Mouse (Mus musculus): ENCODE data around the gene Fcrla. TPM values are rescaled to one million over a fixed set of nuclear protein-coding genes. Genes with fewer than 3 reads are reported as not detected.
"Not testable (repeated sequence)": the region's sequence is repeated elsewhere in the genome, so short reads cannot be mapped to it uniquely, and the experiment has no call there.

Gene Fcrla
- total RNA-seq (2018; cell fraction: chromatin; rRNA removed): 1 to 10 TPM in 5 of 26 experiments, under 1 TPM in 4, not detected in 17; 0.58 to 2.7 (median 1.1) TPM
- 1 to 10 TPM in 2 of 26 experiments, under 1 TPM in 17, not detected in 7; 0.11 to 1.1 (median 0.52) TPM for total RNA-seq (2018; cell fraction: cytosol; rRNA removed)
- total RNA-seq (2018; cell fraction: nucleus; rRNA removed): 1 to 10 TPM in 6 of 26 experiments, under 1 TPM in 7, not detected in 13; 0.46 to 4.4 (median 1.00) TPM
- 0.26 to 0.79 TPM (median 0.56 TPM) in 3 replicates for polyA plus RNA-seq (2018)

- no peaks in the 10 kb centered on the region for H3K79me2 ChIP-seq (ENCODE audit: inconsistent target)
- no peak within 1 kb of the TSS for H3K27ac ChIP-seq
- H3K36me3 ChIP-seq (ENCODE audit: inconsistent target): no peaks in the 10 kb centered on the region
- no peak within 1 kb of the TSS for H3K4me3 ChIP-seq (ENCODE audit: inconsistent target)
- WGBS (ENCODE audit: missing documents): 93% methylated on average over 3 of the region's 3 CpGs
Observed at GRCm38 (mm10) chr1:170927378-170927777, at the start of gene Fcrla. Gene Fcrla (minus strand): TSS chr1:170927583.

- H3K4me3 ChIP-seq (ENCODE audit: inconsistent target): peak within 1 kb of the TSS; percentile 56
- whole genome bisulfite sequencing (ENCODE audit: missing documents): 90% methylated on average over 5 of the region's 5 CpGs
- peaks cover 45% of the 10 kb centered on the region for H3K79me2 ChIP-seq (ENCODE audit: inconsistent target)
- H3K36me3 ChIP-seq (ENCODE audit: inconsistent target): peaks cover 4% of the 10 kb centered on the region; the same call in 1 of the 2 replicates
- H3K27ac ChIP-seq: peak within 1 kb of the TSS; percentile 82
Observed at GRCm38 (mm10) chr1:170976447-170976846, 49.1 kb upstream of the Fcrla start, which contains the start of gene Fcgr2b. Gene Fcgr2b (minus strand): TSS chr1:170976547.

- WGBS (ENCODE audit: missing documents): 0% methylated on average over 7 of the region's 7 CpGs
- peak overlapping the region; percentile 56 for H3K4me3 ChIP-seq (ENCODE audit: inconsistent target)
Observed at GRCm38 (mm10) chr1:170975751-170976161, 48.4 kb upstream of the Fcrla start.

GRCm38 (mm10) chr1:170975350-170975749, 48.0 kb upstream of the Fcrla start:
- H3K79me2 ChIP-seq (ENCODE audit: inconsistent target): peaks cover 52% of the 10 kb centered on the region
- peak overlapping the region; percentile 82 for H3K27ac ChIP-seq
- 25% methylated on average over 2 of the region's 2 CpGs for WGBS (ENCODE audit: missing documents)
- H3K36me3 ChIP-seq (ENCODE audit: inconsistent target): not testable (repeated sequence)
- peak overlapping the region; percentile 56 for H3K4me3 ChIP-seq (ENCODE audit: inconsistent target)

More at GRCm38 (mm10) chr1:170975751-170976161, 48.4 kb upstream of the Fcrla start:
- Histone ChIP-seq H3K27ac (peak overlapping the region; percentile 82), H3K79me2 (ENCODE audit: inconsistent target) (peaks cover 51% of the 10 kb centered on the region), H3K36me3 (ENCODE audit: inconsistent target) (peaks cover 9% of the 10 kb centered on the region; the same call in 1 of the 2 replicates)

- 90% methylated on average over 2 of the region's 2 CpGs for WGBS (ENCODE audit: missing documents)
Observed at GRCm38 (mm10) chr1:170974736-170975135, 47.4 kb upstream of the Fcrla start.

GRCm38 (mm10) chr1:170974171-170974570, 46.8 kb upstream of the Fcrla start:
- Histone ChIP-seq H3K4me3 (ENCODE audit: inconsistent target) (peak overlapping the region; percentile 56), H3K79me2 (ENCODE audit: inconsistent target) (peaks cover 64% of the 10 kb centered on the region), H3K36me3 (ENCODE audit: inconsistent target) (peaks cover 19% of the 10 kb centered on the region), H3K27ac (peak overlapping the region; percentile 82)
- 73% methylated on average over 8 of the region's 8 CpGs for WGBS (ENCODE audit: missing documents)

More at GRCm38 (mm10) chr1:170974736-170975135, 47.4 kb upstream of the Fcrla start:
- peak overlapping the region; percentile 82 for H3K27ac ChIP-seq
- H3K36me3 ChIP-seq (ENCODE audit: inconsistent target): peaks cover 14% of the 10 kb centered on the region; the same call in 1 of the 2 replicates
- peak overlapping the region; percentile 56 for H3K4me3 ChIP-seq (ENCODE audit: inconsistent target)
- H3K79me2 ChIP-seq (ENCODE audit: inconsistent target): peaks cover 58% of the 10 kb centered on the region

- Histone ChIP-seq H3K4me3 (ENCODE audit: inconsistent target) (peak overlapping the region; percentile 56; the same call in 1 of the 2 replicates), H3K27ac (peak overlapping the region; percentile 82; the same call in 1 of the 2 replicates), H3K79me2 (ENCODE audit: inconsistent target) (peaks cover 70% of the 10 kb centered on the region), H3K36me3 (ENCODE audit: inconsistent target) (peaks cover 32% of the 10 kb centered on the region)
- 23% methylated on average over 4 of the region's 4 CpGs for WGBS (ENCODE audit: missing documents)
Observed at GRCm38 (mm10) chr1:170972936-170973335, 45.6 kb upstream of the Fcrla start.

GRCm38 (mm10) chr1:170972494-170972893, 45.1 kb upstream of the Fcrla start:
- 93% methylated on average over 6 of the region's 6 CpGs for WGBS (ENCODE audit: missing documents)
- H3K4me3 ChIP-seq (ENCODE audit: inconsistent target): peak overlapping the region; percentile 56; the same call in 1 of the 2 replicates
- H3K36me3 ChIP-seq (ENCODE audit: inconsistent target): peaks cover 32% of the 10 kb centered on the region
- H3K27ac ChIP-seq: no peak overlapping the region
- H3K79me2 ChIP-seq (ENCODE audit: inconsistent target): peaks cover 70% of the 10 kb centered on the region

GRCm38 (mm10) chr1:170968576-170968975, 41.2 kb upstream of the Fcrla start:
- WGBS (ENCODE audit: missing documents): 40% methylated on average over 1 of the region's 1 CpGs
- peaks cover 69% of the 10 kb centered on the region for H3K36me3 ChIP-seq (ENCODE audit: inconsistent target)

GRCm38 (mm10) chr1:170967581-170967980, 40.2 kb upstream of the Fcrla start:
- 30% methylated on average over 2 of the region's 3 CpGs for WGBS (ENCODE audit: missing documents)
- peaks cover 50% of the 10 kb centered on the region for H3K79me2 ChIP-seq (ENCODE audit: inconsistent target)
- peak overlapping the region; percentile 46 for H3K27ac ChIP-seq
- no peak overlapping the region for H3K4me3 ChIP-seq (ENCODE audit: inconsistent target)
- H3K36me3 ChIP-seq (ENCODE audit: inconsistent target): peaks cover 78% of the 10 kb centered on the region

More at GRCm38 (mm10) chr1:170968576-170968975, 41.2 kb upstream of the Fcrla start:
- no peak overlapping the region for H3K27ac ChIP-seq
- no peak overlapping the region for H3K4me3 ChIP-seq (ENCODE audit: inconsistent target)
- H3K79me2 ChIP-seq (ENCODE audit: inconsistent target): peaks cover 60% of the 10 kb centered on the region

- 95% methylated on average over 7 of the region's 7 CpGs for WGBS (ENCODE audit: missing documents)
- Histone ChIP-seq H3K36me3 (ENCODE audit: inconsistent target) (peaks cover 61% of the 10 kb centered on the region), H3K4me3 (ENCODE audit: inconsistent target) (no peak overlapping the region), H3K79me2 (ENCODE audit: inconsistent target) (peaks cover 13% of the 10 kb centered on the region; the same call in 1 of the 2 replicates), H3K27ac (peak overlapping the region; percentile 59; the same call in 1 of the 2 replicates)
Observed at GRCm38 (mm10) chr1:170963087-170963486, 35.7 kb upstream of the Fcrla start.

- Histone ChIP-seq H3K27ac (peak overlapping the region; percentile 59), H3K79me2 (ENCODE audit: inconsistent target) (peaks cover 13% of the 10 kb centered on the region; the same call in 1 of the 2 replicates), H3K4me3 (ENCODE audit: inconsistent target) (no peak overlapping the region), H3K36me3 (ENCODE audit: inconsistent target) (peaks cover 59% of the 10 kb centered on the region)
- 69% methylated on average over 2 of the region's 2 CpGs for WGBS (ENCODE audit: missing documents)
Observed at GRCm38 (mm10) chr1:170962301-170962700, 34.9 kb upstream of the Fcrla start.

GRCm38 (mm10) chr1:170961101-170961500, 33.7 kb upstream of the Fcrla start:
- Histone ChIP-seq H3K4me3 (ENCODE audit: inconsistent target) (no peak overlapping the region), H3K36me3 (ENCODE audit: inconsistent target) (peaks cover 47% of the 10 kb centered on the region), H3K27ac (no peak overlapping the region), H3K79me2 (ENCODE audit: inconsistent target) (peaks cover 2% of the 10 kb centered on the region; the same call in 1 of the 2 replicates)
- WGBS (ENCODE audit: missing documents): 80% methylated on average over 6 of the region's 6 CpGs

- H3K36me3 ChIP-seq (ENCODE audit: inconsistent target): peaks cover 34% of the 10 kb centered on the region
- WGBS (ENCODE audit: missing documents): 43% methylated on average over 2 of the region's 2 CpGs
- H3K27ac ChIP-seq: peak overlapping the region; percentile 74
Observed at GRCm38 (mm10) chr1:170959791-170960190, 32.4 kb upstream of the Fcrla start.

GRCm38 (mm10) chr1:170958225-170958624, 30.8 kb upstream of the Fcrla start:
- WGBS (ENCODE audit: missing documents): 63% methylated on average over 3 of the region's 3 CpGs
- Histone ChIP-seq H3K36me3 (ENCODE audit: inconsistent target) (peaks cover 18% of the 10 kb centered on the region), H3K4me3 (ENCODE audit: inconsistent target) (no peak overlapping the region), H3K27ac (no peak overlapping the region), H3K79me2 (ENCODE audit: inconsistent target) (no peaks in the 10 kb centered on the region)

More at GRCm38 (mm10) chr1:170959791-170960190, 32.4 kb upstream of the Fcrla start:
- no peaks in the 10 kb centered on the region for H3K79me2 ChIP-seq (ENCODE audit: inconsistent target)
- H3K4me3 ChIP-seq (ENCODE audit: inconsistent target): no peak overlapping the region
